Mouse (Mus musculus) liver, embryonic 14 days (tissue): ENCODE results near the gene Nup153. TPM values are rescaled to one million over a fixed set of nuclear protein-coding genes. Genes with fewer than 3 reads are reported as not detected.

Experiments
- polyA plus RNA-seq: library from polyadenylated mRNA; depleted of rRNA; stranded (reverse); fragments of >200 nt; gene quantifications from 2 replicates; pipeline ENCODE4 v1.2.3, GENCODE M21; 2012; rRNA removed

Nup153 gene
- 35.5 and 39.6 TPM in 2 replicates for polyA plus RNA-seq

DNA sequence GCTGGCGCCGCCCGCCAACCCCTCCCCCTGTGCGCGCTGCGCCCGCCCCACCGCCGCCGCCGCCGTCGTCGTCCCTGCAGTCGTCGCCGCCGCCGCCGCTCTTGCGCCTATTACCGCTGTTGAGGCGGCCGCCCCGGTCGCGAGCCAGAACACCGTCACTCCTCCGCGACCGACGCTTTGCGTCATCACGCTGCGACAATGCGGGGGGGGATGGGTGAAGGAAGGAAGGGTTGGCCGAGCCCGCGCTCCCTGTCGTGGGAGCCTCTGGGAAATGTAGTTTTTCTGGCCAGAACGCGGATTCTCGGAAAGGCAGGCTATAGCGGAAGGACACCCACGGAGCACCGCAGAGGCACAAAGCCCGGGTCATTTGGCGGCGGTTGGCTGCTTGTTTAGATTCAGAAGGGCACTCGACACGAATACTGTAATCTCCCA is at the start of gene Nup153:
Gene Nup153, minus strand, starts transcription at position 104 of the 432 bp plus-strand sequence.

DNA sequence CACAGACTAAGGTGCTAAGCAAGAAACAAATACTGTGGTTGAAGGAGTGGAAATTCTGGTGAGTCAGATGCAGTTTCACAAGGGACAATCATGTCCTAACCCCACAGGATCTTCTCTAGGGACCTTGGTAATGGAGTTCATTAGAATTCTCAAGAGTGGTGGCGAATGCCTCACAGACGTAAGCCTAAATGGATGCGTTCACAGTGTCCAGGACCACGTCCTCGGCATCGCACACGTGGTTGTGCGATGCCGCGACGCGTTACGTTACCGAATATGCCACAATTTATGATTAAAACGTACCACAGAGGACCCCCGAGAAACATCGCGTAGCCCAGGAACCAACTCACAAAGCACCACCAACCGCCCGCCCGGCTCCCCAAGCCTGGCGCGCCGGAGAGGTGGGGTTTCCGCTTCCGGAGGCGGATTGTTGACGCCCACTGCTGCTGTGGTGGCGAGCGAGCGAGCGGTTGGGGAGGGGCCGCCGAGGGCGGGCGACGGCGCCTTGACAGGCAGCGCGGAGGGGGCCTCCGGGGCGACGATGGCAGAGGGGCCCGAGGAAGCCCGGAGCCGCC is 58.6 kb downstream of the Nup153 start, which contains the start of gene Fam8a1:
Gene Fam8a1, plus strand, starts transcription at position 475 of the 572 bp plus-strand sequence.

Other genes starting within 250 kb of the Nup153 start
- gene Cap2, start 226.1 kb downstream of the Nup153 start, polyA plus RNA-seq = 0.69 and 1.2 TPM in 2 replicates
- 7.3 and 7.9 TPM in 2 replicates for gene Fam8a1, start 58.4 kb downstream of the Nup153 start, polyA plus RNA-seq
- gene Kif13a, start 201.9 kb upstream of the Nup153 start, polyA plus RNA-seq = 2.8 and 3.1 TPM in 2 replicates